Mouse (Mus musculus): ENCODE measurements at regions not wholly inside any gene's neighbourhood (a gene's known extent, or its start where the extent isn't known, plus 50 kb on each side); places are given as distances from the start of the nearest gene placed in this dataset.

DNA sequence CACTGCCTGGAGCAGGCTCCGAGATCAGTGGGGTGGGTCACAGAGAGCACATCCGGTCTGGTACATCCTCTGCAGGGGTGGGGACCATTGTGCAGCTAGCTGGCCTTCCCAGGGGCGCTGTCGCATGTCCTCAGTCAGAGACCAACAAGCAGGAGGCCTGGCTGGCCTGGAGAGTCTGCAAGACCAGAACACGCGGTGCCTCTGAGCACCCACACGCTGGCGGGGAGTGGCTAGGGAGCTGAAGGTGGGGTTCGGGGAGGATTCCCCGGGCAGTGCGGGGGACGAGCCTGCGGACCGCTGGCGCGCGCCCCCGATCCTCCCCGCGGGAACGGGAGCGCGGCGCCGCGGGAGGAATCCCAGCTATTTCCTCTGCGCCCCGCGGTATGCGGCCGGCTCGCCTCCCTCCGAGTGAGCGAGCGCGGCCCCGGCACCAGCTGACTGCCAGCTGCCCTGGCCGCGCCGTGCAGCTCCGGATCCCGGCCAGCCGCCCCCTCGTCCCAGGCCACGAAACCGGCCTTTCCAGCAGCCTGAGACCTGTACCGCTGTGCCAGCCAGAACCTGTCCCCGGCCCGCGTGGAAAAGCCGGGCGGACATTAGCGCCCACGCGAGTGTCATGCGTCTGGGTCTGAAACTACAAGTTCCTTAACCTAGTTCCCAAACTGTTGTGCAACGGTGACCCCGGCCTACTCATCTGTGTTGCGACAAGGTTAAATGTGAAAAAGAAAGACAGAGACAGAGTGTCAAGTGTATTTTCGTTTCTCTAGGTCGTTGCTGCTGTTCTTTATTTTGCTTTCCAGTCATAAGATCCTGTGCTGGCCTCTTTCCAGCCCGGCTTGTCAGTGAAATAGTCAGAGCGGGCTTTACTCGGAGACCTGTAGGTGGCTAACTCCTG, 61.2 kb downstream of the Pkdcc start:
- peak; percentile 72 for DNase-seq

DNA sequence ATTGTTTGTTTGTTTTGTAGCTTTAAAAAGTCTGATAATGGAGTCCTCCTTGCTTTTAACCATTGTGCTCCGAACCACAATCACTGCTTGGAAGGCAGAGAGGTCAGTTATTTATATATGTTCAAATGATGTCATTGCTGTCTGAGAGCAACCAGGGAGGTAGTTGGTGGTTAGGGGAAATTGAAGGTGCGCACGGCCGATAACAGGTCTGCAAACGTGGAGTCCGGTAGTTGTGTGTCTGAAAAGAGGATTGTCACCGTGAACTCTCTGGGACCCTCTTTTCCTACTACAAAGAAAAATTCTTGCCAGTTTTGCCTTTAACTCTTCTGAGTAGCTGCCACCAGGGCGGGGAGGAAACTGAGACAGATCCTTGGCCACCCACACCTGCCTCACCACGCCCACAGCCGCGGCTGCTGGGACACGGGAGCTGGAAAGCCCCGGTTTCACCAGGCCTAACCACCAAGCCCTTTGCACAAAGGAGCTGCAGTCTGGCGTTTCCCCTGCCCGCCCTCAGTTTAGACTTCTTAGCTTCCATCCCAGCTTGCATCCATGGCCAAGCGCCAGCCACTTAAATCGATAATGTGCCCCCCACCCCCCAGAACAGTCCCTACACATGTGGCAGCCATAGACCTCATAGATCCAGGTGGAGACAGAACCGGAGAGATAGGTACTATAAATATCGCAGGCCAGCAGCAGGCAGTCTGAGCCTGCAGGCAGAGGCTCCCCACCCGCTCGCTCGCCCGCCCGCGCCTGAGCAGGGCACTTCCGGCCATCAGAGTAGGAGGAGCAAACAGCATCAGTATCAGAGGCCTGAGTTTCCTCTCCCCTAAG, 62.2 kb downstream of the Pkdcc start:
- DNase-seq: peak; percentile 78

DNA sequence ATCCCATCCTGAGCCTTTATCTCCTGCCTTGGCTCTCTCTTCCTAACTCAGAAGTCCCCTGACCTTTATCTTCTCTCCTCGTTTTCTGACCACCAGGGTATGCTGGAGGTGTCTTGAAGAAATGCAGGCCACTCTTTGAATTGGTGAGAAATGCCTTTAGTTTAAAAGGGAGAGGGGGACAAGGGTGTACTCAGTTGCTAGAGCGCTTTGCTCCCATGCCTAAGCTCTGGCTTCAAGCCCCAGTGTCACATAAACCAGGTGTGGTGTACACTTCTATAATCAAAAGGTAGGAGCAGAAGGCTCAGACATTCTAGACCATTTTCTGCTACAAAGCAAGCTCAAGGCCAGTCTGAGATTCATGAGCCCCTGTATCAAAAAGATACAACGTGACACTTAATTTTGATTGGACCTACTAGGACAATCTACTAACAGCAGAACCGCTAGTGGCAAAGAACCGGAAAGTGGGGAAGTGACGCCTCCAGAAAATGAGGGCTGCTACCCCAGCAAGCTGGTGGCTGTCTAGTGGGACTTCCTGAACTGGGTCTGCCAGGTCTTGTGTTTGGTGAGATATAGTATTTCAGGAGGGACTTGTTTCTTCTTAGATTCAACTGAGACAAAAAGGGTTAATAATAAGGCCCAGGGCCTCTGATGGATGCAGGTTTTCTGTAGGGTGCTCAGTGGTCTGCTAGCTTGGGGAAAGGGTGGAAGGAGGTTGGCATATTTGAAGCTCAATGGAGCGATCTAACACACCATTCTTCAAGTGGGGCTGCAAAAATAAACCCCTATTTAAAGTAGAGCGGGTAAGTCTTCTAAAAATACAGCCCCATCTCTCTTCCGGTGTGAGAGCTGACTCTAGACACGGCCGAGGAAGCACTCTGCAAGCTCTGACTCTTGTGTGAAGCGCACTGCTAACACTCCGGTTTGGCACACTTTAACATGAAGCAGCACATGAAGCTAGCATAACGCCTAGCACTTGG, 63.1 kb downstream of the Pkdcc start:
- no peak for DNase-seq

DNA sequence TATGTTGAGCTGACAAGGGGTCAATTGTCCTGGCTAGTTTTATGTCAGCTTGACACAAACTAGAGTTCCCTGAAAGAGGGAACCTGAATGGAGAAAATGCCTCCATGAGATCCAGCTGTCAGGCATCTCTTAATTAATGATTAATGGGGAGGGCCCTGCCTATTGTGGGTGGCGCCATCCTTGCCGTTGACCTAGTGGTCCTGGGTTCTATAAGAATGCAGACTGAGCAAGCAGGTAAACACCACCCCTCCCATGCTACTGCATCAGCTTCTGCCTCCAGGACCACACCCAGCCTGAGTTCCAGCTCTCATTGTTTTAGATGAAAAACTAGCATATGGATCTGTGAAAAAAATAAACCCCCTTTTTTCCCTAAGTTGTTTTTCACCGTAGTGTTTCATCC, 67.4 kb upstream of the Eml4 start:
- DNase-seq: no peak

DNA sequence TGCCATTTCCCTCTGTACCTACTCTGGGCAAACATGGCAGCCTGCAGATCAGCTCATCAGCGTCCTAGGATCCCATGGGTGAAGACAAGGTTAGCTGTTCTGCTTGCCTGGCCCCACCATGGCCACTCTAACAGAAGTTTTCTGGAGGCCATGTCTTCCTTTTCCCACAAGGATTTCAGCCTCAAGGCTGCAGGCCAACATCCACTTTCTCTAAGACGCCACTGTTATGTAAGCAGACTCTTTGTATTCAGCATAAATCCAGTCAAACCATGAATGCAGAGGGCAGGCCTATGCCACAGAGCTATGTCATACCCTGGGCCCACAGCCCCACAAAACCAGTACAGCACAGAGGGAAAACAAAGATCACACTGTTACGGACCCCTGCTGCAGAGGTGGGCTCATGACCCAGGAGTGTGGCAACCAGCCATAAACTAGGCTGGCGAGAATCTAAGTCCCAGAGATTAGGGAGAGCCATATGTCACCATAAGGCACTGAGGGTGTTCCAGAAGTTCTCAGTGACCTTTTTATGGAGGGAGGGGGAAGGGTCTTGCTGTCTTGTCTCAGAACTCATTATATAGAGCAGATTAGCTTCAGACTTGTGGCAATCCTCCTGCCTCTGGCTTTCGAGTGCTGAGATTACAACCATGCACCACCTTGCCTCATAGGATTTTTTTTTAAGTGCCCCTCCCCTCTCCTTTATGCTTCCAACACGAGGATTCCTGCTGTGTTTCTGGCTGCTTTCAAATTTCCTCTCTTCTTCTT, 63.2 kb upstream of the Eml4 start:
- no peak for DNase-seq

DNA sequence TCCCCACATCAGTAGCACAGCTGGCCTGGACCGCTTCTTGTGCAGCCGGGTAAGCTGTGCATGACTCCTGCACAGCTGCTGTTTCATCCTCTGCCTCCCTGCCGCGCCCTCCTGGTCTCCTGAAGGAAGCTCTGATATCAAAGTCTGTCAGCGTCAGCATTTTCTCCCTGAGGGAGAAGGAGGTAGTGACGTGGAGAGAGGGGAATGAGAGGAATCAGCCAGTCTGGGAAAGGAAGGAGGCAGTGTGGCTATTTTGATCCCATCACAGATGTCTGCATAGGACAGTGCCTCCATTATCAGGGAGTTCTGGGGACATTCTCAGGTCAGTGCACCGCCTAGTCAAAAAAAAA, 62.6 kb upstream of the Eml4 start:
- DNase-seq: peak; percentile 67

DNA sequence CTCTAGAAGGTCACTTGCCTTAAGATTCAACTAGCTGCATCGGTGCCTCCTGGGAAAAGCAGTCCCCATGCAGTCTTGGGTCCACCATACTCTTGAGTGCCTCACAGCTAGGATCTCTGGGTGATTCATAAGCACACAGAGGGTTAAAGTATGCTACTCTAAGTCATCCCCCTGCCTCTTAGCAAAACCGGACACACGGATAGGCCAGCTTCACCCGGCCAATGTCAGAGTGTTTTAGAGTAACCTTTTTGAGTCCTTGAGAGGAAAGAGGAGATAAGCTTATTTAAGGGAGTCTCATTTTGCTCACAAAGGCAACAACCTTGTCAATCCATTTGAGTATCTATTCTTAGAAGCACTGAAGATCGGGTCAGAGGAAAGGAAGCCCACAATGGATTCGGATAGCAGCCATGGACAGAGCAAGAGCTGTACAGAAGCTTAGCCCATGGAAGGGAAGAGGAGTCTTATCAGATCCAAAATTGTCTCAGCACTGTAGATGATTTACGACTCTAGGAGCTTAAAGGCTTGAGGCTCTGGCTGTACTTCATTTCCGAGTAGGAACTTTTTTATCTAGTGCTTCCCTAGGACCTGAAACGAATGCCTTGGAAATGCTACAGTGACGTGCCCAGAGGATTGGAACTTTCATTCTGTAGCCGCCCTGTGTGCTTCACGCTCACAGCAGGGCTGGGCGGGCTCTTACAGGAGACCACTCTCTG, 55.0 kb upstream of the Eml4 start:
- no peak for DNase-seq

DNA sequence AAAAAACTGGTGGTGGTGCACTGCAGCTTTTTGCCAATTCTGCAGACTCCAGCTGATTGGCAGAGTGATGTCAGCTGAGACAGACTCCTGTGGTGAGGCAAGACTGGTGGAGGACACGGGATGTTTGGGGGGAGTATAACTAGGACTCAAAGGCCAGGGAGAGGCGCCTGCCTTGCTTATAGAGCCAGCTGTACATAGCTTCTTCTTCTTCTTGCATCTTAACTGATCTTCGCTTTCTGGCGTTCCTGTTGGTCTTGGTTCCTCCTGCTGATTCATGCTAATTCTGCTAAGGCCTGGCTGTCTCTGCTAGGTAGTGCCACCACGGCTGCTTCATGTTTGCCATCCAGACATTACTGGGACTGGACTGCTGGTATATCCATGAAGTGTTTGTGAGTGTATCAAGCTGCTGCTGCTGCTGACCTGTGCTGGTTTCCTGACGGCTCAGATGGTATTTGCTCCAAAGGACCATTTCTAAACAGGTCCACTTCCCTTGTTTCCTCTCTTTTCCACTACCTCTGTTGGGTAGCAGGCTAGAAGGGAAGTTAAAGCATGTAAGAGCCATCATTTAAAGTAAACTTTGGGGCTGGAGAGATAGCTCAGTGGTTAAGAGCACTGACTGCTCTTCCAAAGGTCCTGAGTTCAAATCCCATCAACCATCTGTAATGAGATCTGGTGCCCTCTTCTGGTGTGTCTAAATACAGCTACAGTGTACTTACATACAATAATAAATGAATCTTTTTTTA, 53.2 kb upstream of the Eml4 start:
- no peak for DNase-seq
